Mouse (Mus musculus) olfactory bulb, adult 2 months (tissue): ENCODE measurements around the gene Ube2d1. TPM values are rescaled to one million over a fixed set of nuclear protein-coding genes. Genes with fewer than 3 reads are reported as not detected.
A peak's percentile ranks its signal among the peaks of the same experiment; 100 is the strongest.

Source experiments
- H3K27ac ChIP-seq: fragments of 200-500 bp; 2 replicates; pipeline ENCODE4 v1.5.1; 2012; ENCODE audit warnings: low read depth, low read length; ENCODE audit not compliant: insufficient read depth
- H3K4me1 ChIP-seq: fragments of 200-500 bp; 2 replicates; pipeline ENCODE4 v1.6.1; 2012; ENCODE audit warnings: low read length; ENCODE audit not compliant: control insufficient read depth, insufficient read depth
- H3K4me3 ChIP-seq: fragments of 200-500 bp; 2 replicates; pipeline ENCODE4 v1.5.1; 2012; ENCODE audit warnings: mild to moderate bottlenecking, low read depth, low read length, moderate library complexity; ENCODE audit not compliant: insufficient read depth
- CTCF ChIP-seq: fragments of 200-500 bp; IDR thresholded peaks from 2 replicates; pipeline ENCODE4 v1.5.1; 2012; ENCODE audit warnings: low read depth, mild to moderate bottlenecking, low read length, moderate library complexity; ENCODE audit not compliant: insufficient read depth
- POLR2A ChIP-seq: fragments of 200-500 bp; IDR thresholded peaks from 2 replicates; pipeline ENCODE4 v1.6.1; 2012; ENCODE audit warnings: mild to moderate bottlenecking, low read depth, low read length, moderate library complexity; ENCODE audit not compliant: insufficient read depth
- WGBS: fragments of 180-500 bp; shearing (Covaris S2); methylation state at CpG from one replicate; pipeline ENCODE4 v1.1.7; 2018; 5-methylcytosine and 5-hydroxymethylcytosine counted together
- polyA plus RNA-seq: library from polyadenylated mRNA; stranded (reverse); fragments of >200 nt; gene quantifications from 2 replicates; pipeline ENCODE4 v1.2.4, GENCODE M21; 2012; ENCODE audit warnings: low replicate concordance; ENCODE audit not compliant: missing spikeins, insufficient read depth, insufficient read length

The Ube2d1 gene
- polyA plus RNA-seq, 1 experiment, result not detected

GRCm38 (mm10) chr10:71218228-71218892 lies 66.7 kb downstream of the Ube2d1 start:
- 8% methylated on average over 8 of the region's 8 CpGs for WGBS
- no peak overlapping the region for H3K4me3 ChIP-seq
- TF ChIP-seq POLR2A (no peak), CTCF (peak; percentile 48; the same call in 1 of the 2 replicates)
- H3K27ac ChIP-seq, result no peak overlapping the region
- peaks cover 8% of the 10 kb centered on the region for H3K4me1 ChIP-seq

DNA sequence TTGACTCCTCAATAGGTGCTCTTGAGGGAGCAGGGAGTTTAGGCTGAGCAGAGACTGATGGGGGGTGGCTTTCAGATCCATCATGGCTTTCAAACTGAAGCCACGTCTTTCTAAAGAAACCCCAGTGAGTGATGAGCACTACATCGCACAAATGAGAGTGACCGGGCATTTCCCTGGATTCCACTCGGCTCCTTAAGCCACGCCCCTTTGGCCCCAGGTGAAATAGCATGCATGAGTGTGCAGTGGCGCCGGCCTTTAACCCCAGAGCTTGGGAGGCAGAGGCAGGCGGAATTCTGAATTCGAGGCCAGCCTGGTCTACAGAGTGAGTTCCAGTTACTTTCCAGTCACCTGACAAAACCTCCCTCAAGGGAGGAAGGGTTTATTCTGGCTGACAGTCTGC lies 69.1 kb downstream of the Ube2d1 start:
- peaks cover 8% of the 10 kb centered on the region for H3K4me1 ChIP-seq
- TF ChIP-seq CTCF, result no peak
- TF ChIP-seq POLR2A, result no peak
- 85% methylated on average over 9 of the region's 9 CpGs for WGBS
- H3K4me3 ChIP-seq, result no peak overlapping the region
- no peak overlapping the region for H3K27ac ChIP-seq

Other genes with a start within 250 kb of the Ube2d1 start
- gene Bicc1, start 125.6 kb downstream of the Ube2d1 start, polyA plus RNA-seq, result not detected in 2 replicates
- gene Tfam, start 47.0 kb downstream of the Ube2d1 start, polyA plus RNA-seq, result not detected in 2 replicates
- not detected in 2 replicates for gene Cisd1, start 59.7 kb upstream of the Ube2d1 start, polyA plus RNA-seq
- not detected in 2 replicates for gene Ipmk, start 62.5 kb upstream of the Ube2d1 start, polyA plus RNA-seq